Mouse (Mus musculus) stomach, postnatal 0 days (tissue): ENCODE data around the gene Gm867.
A peak's percentile ranks its signal among the peaks of the same experiment; 100 is the strongest.

Experiments
- CTCF ChIP-seq: IDR thresholded peaks from 2 replicates; pipeline ENCODE4 v1.5.1; 2016; ENCODE audit warnings: antibody characterized with exemption, low read depth, mild to moderate bottlenecking, moderate library complexity
- EP300 ChIP-seq: optimal IDR thresholded peaks from 2 replicates; pipeline ENCODE3; 2016; ENCODE audit warnings: antibody characterized with exemption

- TF ChIP-seq CTCF (peak; percentile 53), EP300 (no peak)
Measured at GRCm38 (mm10) chr10:75924324-75924723, 16.1 kb downstream of the Gm867 start.
